Mouse (Mus musculus) brain, embryonic 14.5 days (tissue): Measurements from ENCODE around the gene Zbp1.

Source experiments
- CTCF ChIP-seq: fragments of 200-500 bp; IDR thresholded peaks from 2 replicates; pipeline ENCODE4 v1.5.1; 2012; ENCODE audit warnings: inconsistent platforms, mild to moderate bottlenecking, moderate library complexity, borderline replicate concordance; ENCODE audit not compliant: insufficient read depth, insufficient read length; ENCODE audit errors: extremely low read depth
- POLR2A ChIP-seq: fragments of 200-500 bp; IDR thresholded peaks from 2 replicates; pipeline ENCODE4 v1.6.1; 2012; ENCODE audit warnings: mild to moderate bottlenecking, inconsistent platforms, borderline replicate concordance; ENCODE audit not compliant: poor library complexity, insufficient read depth, insufficient read length, severe bottlenecking; ENCODE audit errors: extremely low read depth

GRCm38 (mm10) chr2:173172386-173172785, 46.3 kb downstream of the Zbp1 start:
- TF ChIP-seq POLR2A (no peak), CTCF (no peak)
